Mouse (Mus musculus) left cerebral cortex, postnatal 25 days (tissue): ENCODE results near the gene Mtcl1. TPM values are rescaled to one million over a fixed set of nuclear protein-coding genes. Genes with fewer than 3 reads are reported as not detected.
A peak's percentile ranks its signal among the peaks of the same experiment; 100 is the strongest.
"Not testable (repeated sequence)": the region's sequence is repeated elsewhere in the genome, so short reads cannot be mapped to it uniquely, and the experiment has no call there.

ENCODE experiments used
- DNase-seq, 2 experiments: peaks; one replicate each; pipeline ENCODE4 v3.0.0; 2022; ENCODE audit warnings: low spot score in 2 of 2, mixed read lengths in 1 of 2
- intact Hi-C: fragments of 180-260 bp; cut with DNase I; formaldehyde crosslinking; loops from one replicate; pipeline ENCODE4 v1.15.1; 2025
- total RNA-seq, 2 experiments: library from RNA; stranded (reverse); gene quantifications; 2 replicates each; pipeline ENCODE4 v1.2.3; 2021

Mtcl1 gene
- total RNA-seq, 2 experiments from 2014 or later, result 89.4 to 96.4 TPM

DNA sequence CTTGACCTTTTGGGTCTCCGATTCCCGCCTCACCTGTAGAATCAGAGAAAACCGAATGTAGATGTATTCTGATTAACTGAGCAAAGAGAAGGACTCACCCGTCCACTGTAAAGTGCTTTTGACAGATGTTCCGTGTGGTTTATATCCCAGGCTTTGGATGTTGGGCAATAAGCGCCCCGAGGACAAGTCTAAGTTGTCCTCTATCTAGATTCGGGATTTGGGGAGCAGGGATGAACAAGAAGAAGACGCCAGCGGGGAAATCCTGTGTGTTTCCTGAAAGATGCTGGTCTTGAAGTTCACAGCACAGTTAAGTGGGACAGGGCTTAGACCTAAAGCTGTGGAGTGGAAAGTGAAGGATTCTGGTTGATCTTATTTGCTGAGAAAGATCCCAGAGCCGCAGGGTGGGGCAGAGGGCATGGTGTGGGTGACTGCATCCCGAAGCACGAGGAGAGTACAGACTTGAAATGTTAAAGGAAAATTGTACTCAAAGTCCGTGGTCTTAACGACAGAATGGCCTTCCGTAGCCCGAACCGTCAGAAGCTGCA lies 1.0 kb upstream of the Mtcl1 start:
- intact Hi-C loops, result loop anchor here (1.0 kb wide), 1 partner anchor 40 kb away; no protein-coding TSS in a partner anchor
- DNase-seq, result no peak

DNA sequence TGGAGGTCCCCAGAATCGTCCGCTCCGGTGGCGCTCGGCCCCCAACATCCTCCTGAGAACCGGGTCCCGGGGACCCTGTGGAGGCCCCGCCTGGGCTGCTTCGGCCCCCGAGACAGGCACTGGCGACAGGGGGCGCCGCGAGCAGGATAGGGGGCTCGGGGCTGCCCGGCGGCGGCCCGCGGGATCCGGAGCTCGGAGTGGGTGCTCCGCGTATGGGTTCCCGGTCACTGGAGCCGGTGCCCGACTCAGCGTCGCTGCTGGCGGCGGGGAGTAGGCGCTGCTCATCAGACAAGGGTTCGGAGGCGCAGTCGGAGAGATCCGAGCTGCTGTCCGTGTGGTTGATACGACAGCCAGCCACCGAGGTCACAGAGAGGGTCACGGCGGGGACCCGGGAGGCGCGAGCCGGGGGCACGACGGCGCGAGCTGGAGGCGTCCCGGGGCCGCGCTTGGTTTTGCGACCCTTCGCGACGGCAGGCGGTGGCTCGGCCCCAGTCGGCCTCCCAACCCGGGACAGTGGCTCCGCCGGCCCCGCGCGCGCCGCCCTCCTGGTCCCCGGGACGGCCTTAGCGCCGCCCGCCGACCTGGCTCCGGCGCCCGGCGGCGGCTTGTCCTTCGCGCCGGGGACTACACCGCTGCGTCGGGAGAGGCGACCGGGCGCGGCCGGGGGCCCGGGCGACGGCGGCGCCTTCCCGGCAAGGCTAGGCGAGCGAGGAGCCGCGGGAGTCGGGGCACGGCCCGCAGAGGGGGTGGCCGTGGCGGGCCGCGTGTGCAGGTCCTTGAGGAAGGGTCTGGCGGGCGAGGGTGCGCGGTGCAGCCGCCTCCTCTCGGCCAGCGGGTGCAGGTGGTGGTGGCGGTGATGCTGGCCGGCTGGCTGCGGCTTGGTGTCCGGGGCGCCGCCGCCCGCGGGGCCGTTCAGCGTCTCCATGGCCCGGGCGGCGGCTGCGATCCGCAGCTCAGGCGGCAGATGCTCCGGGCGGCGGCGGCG lies 837 bp downstream of the Mtcl1 start:
- DNase-seq, result peak in 1 of 2 experiments; percentile 59
- intact Hi-C loops, result loop anchor here (1.0 to 5.0 kb wide), 2 partner anchors 81 to 215 kb away; no protein-coding TSS in a partner anchor

DNA sequence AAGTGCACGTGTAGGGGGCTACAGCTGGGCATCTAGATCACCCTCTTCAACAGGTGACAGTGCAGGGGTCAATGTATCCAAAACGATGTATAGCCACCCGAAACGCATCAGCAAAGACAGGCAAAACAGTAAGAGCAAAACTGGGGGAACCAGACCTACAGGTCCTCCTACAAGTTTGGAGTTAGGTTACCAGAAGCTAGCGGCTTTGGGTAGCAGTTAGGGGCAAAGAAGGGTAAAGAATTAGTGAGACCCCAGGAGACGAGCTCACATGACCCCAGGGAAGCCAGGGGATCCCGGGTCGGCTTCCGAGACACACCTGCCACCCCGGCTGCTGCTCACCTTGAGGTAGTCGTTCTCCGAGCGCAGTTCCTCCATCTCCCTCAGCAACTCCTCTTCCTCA lies 1.6 kb downstream of the Mtcl1 start:
- intact Hi-C loops, result loop anchor here (2.0 to 5.0 kb wide), 2 partner anchors 81 to 97 kb away; no protein-coding TSS in a partner anchor
- no peak for DNase-seq

DNA sequence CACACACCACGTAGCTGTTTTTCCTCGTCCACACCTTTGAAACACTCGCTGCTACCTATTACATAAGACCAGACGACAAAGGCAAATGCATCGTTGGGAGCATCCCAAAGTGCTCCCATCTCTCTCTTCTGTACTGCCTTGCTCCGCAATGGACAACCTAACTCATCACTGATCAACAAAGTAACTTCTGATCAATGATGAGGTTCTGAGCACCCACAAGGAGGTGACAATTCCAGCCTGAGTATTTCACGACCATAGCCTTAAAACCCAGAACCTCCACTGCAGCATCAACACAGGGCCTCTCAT lies 2.6 kb downstream of the Mtcl1 start:
- intact Hi-C loops, result loop anchor here (2.0 to 5.0 kb wide), 2 partner anchors 80 to 96 kb away; no protein-coding TSS in a partner anchor
- DNase-seq, result no peak

DNA sequence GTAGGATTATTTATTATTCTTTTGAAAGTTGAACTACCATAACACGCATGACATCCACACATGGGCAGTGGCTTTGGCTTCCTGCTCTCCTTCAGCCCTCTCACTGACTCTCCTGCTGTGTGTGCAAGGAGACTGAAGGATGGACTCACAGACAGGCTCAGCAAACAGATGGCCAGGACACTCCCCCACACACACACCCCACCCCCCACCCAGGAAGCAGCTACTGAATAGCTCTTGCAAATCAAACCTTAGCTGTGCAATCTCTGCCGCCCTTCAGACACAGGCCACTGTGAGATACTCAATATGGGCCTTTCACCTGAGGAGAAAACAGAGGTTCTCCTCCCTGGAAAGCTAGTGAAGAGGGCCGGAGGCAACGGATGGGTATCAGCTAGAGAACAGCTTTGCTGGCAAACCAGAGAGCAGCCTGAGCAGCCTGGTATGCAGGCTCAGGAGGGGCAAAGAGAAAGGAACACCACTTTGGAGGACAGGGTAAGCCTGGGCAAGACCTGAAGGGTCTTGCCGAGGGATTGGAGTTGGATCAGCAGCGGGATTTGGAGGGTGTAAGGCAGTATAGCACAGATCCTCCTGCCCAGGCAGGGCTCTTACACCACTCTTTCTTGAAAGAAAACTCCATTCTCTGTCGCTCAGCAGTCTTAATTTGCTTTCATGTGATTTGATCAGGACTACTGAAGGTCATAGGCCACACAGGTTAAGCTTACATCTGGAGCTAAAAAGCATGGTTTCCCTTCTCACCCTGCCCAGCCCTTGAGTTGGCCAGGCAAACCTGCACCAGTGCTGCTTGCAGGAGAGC lies 3.1 kb downstream of the Mtcl1 start:
- no peak for DNase-seq

DNA sequence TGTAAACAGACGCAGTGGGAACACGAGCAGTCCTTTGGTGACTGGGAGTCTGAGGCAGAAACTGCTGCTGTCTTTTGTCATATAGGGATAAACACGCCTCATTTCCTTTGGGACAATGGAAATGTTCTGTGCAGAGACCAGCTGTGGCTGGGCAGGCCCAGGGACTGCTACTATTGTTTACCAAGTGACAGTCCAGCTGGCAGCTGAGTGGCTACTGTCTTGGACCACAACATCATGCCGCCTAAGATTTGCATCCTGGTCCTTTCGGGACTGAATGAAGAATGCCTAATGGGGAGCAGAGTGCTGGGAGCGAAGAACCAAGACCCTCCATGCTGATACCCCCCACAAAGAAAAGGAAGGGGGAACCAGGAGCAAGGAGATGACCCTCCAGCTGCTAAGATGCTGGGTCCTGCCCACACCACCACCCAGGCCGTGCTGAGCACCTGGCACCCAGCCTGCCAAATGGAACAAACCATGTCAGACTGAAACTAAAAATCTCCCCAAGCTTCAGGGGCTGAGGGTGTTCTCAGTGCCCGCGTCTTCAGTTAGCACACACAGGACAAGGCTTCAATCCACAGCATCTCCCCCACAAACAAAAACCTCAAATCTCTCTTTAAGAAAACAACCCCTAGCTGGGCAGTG lies 5.4 kb downstream of the Mtcl1 start:
- intact Hi-C loops, result no loop called here
- DNase-seq, result peak in 1 of 2 experiments; percentile 41

More for the DNA sequence above, 3.1 kb downstream of the Mtcl1 start:
- intact Hi-C loops, result loop anchor here (2.0 to 5.0 kb wide), 2 partner anchors 79 to 96 kb away; no protein-coding TSS in a partner anchor

DNA sequence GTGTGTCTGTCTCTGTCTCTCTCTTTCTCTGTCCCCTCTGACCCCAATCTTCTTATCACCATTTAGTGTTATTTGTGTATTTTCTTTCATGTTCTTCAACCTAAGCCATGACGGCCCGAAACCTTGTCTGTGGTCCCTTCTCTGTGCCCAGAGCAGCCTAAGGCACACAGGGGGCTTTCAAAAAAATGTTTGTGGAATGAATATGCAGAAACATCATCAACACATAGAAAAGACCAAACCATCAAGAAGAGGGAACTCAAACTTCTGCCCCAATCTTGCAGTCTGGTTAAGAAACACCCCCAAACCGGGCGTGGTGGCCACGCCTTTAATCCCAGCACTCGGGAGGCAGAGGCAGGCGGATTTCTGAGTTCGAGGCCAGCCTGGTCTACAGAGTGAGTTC lies 9.7 kb downstream of the Mtcl1 start:
- intact Hi-C loops, result no loop called here
- peak in 1 of 2 experiments; percentile 1 for DNase-seq

DNA sequence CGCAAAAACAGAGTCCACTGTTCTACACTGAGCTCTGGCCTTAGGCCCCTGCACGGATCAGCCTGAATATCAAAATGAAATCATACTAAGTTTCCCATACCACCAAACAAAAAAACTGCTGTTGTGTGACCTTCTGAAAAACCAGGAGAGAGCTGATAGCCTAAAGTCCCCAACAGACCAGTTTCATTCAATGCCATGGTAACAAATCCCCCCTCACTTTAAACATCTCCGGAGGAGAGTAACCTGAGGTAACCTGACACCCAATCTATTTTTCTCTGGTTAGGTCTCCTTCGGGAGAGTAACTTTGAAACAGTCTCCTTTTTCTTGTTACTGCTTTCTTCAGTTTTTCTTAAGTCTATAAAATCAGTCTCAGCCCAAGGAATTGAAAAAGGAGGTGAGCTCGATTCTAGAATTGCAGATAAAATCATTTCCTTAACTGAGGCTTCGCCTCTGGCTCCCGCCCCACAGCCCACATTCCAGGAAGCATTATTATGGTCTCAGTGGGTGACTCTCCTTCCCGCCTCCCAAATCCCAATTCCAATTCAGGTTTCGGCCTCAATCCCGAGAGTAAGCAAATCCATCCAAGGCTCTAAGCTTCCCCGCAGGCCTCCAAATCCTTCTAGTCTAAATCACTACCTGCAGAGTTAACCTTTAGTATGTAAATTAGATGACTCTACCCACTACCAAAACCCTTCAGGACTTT lies 10.3 kb downstream of the Mtcl1 start:
- DNase-seq, result peak in 1 of 2 experiments; percentile 43

DNA sequence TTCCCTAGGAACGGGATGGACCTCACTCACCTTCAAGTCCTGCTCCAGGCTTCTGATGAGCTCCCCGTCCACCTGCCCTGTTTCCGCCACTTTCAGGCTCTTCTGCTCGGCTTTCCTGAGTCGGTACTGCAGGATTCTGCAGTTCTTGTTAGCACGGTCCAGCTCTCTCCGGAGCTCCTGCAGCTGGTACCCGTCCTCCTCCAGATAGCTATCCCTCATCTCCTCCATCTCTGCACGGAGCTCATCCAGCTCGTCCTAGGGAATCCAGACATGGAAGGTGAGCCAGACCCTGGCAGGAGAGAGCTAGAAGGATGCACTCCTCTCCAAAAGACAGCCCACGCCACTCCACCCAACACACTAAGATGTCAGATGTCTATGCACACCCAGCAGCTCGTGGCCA lies 11.4 kb downstream of the Mtcl1 start:
- intact Hi-C loops, result no loop called here
- DNase-seq, result no peak

More for the DNA sequence above, 10.3 kb downstream of the Mtcl1 start:
- intact Hi-C loops, result no loop called here

DNA sequence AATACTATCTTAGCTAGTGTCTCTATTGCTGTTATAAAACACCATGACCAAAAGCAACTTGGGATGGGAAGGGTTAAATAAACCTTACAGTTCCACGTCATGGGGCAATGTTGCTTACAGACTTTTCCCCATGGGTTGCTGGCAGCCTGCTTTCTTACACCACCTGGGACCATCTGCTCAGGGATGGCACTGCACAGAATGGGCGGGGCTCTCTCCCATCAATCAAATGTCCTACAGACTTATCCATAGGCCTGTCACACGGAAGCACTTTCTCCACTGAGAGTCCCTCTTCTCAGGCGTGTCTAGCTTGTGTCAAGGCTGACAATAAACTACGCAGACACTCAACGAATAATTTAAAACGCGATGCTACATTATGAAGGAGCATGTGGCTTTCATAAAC lies 12.7 kb downstream of the Mtcl1 start:
- no peak for DNase-seq
- intact Hi-C loops, result no loop called here

DNA sequence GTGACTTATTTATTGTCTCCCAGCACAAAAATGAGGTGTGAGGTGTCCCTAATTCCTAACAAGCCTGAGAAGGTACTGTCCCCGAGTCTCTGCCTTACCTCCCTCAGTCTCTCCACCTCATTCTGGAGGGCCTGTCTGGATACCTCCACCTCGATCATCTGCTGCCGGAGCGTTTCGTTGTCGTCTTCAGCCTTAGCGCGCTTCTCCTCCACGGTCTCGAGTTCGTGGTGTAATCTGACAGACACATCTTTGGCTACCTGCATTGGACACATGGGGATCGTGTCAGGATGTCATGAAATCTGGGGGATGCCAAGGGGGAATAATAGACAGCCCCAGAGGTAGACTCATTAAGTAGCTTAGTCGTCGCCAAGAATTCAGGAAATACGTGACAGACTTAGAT lies 13.6 kb downstream of the Mtcl1 start:
- DNase-seq, result no peak
- intact Hi-C loops, result no loop called here

DNA sequence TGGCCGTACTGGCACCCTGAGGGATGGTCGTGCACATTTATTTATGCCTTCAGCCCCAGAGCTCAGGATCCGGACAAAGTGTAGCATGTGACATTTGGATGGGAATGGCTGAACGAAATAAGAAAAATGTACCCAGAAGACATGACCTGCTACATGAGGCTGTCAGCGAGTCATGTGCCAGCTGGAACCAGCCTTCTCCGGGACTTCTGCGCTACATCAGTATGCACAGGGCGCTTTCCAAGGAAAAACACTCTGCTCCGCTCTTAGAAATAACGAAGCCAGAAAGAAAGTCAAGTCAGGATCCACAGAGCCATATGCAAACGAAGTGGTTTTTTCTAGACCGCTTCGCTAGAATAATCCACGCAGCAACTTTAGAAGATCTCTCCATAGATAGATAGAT lies 14.5 kb downstream of the Mtcl1 start:
- intact Hi-C loops, result no loop called here
- DNase-seq, result peak in 1 of 2 experiments; percentile 77

DNA sequence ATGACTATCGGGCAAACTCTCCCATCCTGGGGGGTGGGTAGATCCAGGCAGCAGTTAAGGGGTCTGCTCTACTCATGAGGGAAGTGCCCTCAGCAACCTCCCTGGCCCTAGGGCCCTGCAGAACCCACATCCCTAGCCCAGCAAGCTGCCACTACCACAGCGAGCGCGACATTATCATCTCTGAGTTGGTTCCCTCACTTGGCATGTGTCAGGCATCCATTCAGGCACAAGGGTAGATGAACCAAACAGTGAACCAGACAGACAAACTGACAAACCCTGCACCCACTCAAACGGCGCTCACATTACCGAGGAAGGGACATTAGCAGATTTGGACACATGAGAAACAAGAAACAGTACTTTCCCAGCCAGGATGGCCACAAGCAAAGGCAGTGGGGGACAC lies 15.0 kb downstream of the Mtcl1 start:
- no peak for DNase-seq
- intact Hi-C loops, result no loop called here

DNA sequence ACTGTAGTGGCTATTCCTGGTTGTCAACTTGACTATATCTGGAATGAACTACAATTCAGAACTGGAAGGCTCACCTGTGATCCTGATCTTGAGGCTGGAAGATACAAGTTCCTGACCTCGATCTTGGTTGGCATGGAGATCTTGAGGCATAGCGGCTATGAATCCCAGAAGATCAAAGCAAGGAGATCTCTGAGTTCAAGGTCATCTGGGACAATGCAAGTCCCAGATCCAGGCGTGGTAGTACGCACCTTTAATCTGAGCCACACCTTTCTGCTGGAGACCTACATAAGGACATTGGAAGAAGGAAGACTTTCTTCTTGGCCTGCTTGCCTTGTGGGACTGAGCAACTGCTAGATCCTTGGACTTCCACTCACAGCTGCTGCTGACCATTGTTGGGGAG lies 24.9 kb downstream of the Mtcl1 start:
- intact Hi-C loops, DNase-seq: not testable (repeated sequence)

DNA sequence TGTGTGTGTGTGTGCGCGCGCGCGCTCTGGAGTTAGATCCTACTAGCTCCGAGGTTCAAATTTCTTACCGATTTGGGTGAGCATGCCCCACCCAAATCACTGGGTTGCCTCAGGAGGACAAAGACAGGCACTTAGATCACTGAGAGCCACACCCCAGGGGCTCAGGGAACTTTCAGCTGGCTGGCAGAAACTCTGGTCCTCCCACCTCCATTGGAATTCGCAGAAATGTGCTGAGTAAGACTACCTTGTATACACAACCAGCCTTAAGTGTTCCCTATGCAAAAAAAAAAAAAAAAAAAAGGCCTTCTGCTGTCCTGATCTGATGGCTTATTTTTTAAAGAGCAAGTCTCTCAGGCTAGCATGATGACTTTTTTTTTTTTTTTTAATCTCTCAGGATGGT lies 30.1 kb downstream of the Mtcl1 start:
- DNase-seq, result no peak
- intact Hi-C loops, result no loop called here

DNA sequence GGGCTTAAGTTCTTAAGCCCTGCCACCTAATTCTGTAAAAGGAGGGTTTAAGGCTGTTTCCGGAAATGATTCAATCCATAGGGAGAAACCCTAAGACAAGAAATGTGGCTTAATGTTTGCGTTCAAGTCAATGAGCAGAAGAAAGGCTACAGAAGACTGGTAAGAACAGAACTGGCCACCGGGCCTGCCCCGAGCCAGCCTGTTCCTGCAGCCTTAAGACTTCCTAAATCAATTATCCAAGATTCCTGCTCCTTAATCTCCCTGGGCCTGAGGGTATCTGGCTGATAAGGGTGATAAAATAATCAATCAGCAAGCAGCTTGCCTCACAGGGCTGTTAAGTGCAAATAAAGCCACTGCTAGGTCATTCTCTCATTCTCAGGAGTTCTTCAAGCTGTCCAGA lies 31.8 kb downstream of the Mtcl1 start:
- DNase-seq, result no peak
- intact Hi-C loops, result no loop called here

DNA sequence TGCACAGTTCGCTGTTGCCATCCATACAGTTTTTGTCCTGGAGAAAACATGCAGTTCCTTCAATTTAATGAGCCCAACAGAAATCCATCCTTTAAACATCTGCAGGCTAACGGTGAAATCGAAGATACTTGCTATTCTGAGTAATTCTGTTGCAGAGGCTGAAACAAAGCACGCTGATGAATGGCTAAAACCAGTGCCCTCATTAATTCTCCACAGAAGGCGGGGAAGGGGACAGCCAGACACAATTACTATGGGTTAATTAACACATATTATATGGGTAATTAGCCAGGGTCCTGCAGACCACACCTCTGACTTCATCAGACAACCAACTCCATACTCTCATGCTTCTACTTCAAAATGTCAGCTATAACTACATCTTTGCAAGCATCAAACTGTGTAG lies 32.2 kb downstream of the Mtcl1 start:
- intact Hi-C loops, result no loop called here

DNA sequence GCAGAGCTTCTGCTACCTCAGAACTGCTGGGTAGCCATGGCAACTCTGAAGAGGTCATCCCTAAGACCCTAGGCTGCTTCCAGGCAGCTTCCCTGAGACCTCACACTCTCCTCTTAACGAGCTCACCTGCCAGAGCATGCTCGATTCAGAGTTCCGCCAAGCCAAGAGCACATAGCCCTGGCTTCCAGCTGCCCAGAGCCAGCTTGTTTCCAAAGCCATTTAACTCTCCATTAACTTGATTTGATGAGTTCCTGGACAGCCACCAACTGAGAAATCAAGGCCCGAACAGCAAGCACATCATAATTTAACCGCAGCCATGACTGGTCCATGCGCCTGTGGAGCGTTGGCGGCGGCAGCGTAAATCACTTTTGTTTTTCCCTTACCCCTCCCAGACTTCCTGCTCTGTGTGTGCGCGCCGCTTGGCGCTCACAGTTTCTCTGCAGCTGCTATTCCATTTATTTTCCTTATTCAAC lies 32.7 kb downstream of the Mtcl1 start:
- intact Hi-C loops, result no loop called here
- DNase-seq, result peak in 1 of 2 experiments; percentile 38

More for the DNA sequence above, 32.2 kb downstream of the Mtcl1 start:
- DNase-seq, result no peak

DNA sequence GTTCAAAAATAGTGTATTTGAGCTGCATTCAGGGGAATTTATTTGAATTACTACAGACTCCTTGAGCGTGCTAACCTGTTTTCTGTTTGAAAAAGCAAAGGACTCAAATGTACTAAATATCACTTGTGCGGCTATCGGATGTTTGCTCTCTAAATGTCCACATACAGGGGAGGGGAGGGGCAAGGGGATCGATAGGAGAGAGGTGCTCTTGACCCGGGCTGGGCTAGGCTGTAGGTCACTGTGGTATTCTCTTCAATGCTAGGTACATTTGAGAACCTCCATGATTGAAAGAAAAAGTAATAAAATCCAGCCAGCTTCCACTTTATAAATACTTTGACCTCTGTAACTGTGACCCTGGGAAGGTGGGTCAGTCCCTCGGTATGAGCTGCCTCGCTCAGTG lies 33.1 kb downstream of the Mtcl1 start:
- intact Hi-C loops, result no loop called here
- no peak for DNase-seq
